Mouse (Mus musculus) spleen, postnatal 4 days (tissue): ENCODE results near the gene Sv2c.
A peak's percentile ranks its signal among the peaks of the same experiment; 100 is the strongest.

ENCODE experiments used
- DNase-seq, 2 experiments: peaks; one replicate each; pipeline ENCODE4 v3.0.0; 2022; ENCODE audit warnings: low spot score in 2 of 2

Sv2c gene

GRCm38 (mm10) chr13:96052755-96053154, 79.6 kb downstream of the Sv2c start:
- DNase-seq: no peak

GRCm38 (mm10) chr13:96045396-96045795, 87.0 kb downstream of the Sv2c start:
- no peak for DNase-seq

- no peak for DNase-seq
Measured at GRCm38 (mm10) chr13:96040275-96041042, 91.9 kb downstream of the Sv2c start.

- no peak for DNase-seq
Measured at GRCm38 (mm10) chr13:96039536-96039935, 92.8 kb downstream of the Sv2c start.

GRCm38 (mm10) chr13:96030368-96031223, 101.8 kb downstream of the Sv2c start:
- DNase-seq: peak; percentile 23 to 68

GRCm38 (mm10) chr13:96023858-96024257, 108.5 kb downstream of the Sv2c start:
- DNase-seq: no peak

- no peak for DNase-seq
Measured at GRCm38 (mm10) chr13:96015516-96015915, 116.9 kb downstream of the Sv2c start.

GRCm38 (mm10) chr13:96010861-96011511, 121.4 kb downstream of the Sv2c start:
- DNase-seq: no peak

GRCm38 (mm10) chr13:96008975-96009374, 123.4 kb downstream of the Sv2c start:
- no peak for DNase-seq

GRCm38 (mm10) chr13:96008154-96008553, 124.2 kb downstream of the Sv2c start:
- DNase-seq: no peak

GRCm38 (mm10) chr13:96003539-96003938, 128.8 kb downstream of the Sv2c start:
- no peak for DNase-seq

GRCm38 (mm10) chr13:96002475-96002874, 129.9 kb downstream of the Sv2c start:
- DNase-seq: no peak

GRCm38 (mm10) chr13:95999396-95999795, 133.0 kb downstream of the Sv2c start:
- no peak for DNase-seq

- DNase-seq: no peak
Measured at GRCm38 (mm10) chr13:95997294-95997693, 135.1 kb downstream of the Sv2c start.

- no peak for DNase-seq
Measured at GRCm38 (mm10) chr13:95994705-95995703, 137.4 kb downstream of the Sv2c start.

GRCm38 (mm10) chr13:95988181-95988580, 144.2 kb downstream of the Sv2c start:
- DNase-seq: no peak

- no peak for DNase-seq
Measured at GRCm38 (mm10) chr13:95987147-95987546, 145.2 kb downstream of the Sv2c start.

GRCm38 (mm10) chr13:95986375-95986774, 146.0 kb downstream of the Sv2c start:
- no peak for DNase-seq

- no peak for DNase-seq
Measured at GRCm38 (mm10) chr13:95975225-95975624, 157.2 kb downstream of the Sv2c start.

- DNase-seq: no peak
Measured at GRCm38 (mm10) chr13:95974106-95974505, 158.3 kb downstream of the Sv2c start.

- peak; percentile 59 to 83 for DNase-seq
Measured at GRCm38 (mm10) chr13:95973368-95973958, 158.9 kb downstream of the Sv2c start.
